Mouse (Mus musculus): ENCODE measurements at regions not wholly inside any gene's neighbourhood (a gene's known extent, or its start where the extent isn't known, plus 50 kb on each side); places are given as distances from the start of the nearest gene placed in this dataset.

DNA sequence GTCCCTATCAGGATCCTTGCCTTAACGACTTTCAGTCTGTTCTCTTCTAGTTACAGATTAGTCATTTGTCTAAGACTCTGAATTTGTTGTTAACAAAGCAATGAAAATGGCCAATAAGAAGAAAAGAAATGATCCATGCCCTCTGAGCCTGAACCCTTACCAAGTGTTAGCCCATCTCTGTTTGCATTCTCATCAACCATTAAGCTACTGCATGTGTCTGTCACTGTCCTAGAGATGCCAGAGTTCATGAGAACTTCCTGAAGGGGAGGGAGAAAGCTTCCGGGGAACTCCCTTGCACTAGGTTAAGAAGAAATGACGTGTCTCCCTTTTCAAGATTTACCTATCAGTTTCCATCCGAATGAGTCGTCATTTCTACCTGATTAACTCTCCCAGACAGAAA, 106.7 kb upstream of the Zfp462 start:
- Histone ChIP-seq H3K27ac (no peak overlapping the region), H3K4me2 (replicated peaks) (no peak overlapping the region), H3K4me3 (no peak overlapping the region), H3K9ac (no peak overlapping the region), H3K27me3 (replicated peaks) (no peaks in the 10 kb centered on the region), H3K9me3 (no peaks in the 10 kb centered on the region), H3K4me1 (peaks cover 7% of the 10 kb centered on the region; the same call in 1 of the 2 replicates), H3K36me3 (no peaks in the 10 kb centered on the region)
- ATAC-seq (ENCODE audit: low FRiP score, low read depth): no peak
- WGBS: 49% methylated on average over 5 of the region's 5 CpGs

DNA sequence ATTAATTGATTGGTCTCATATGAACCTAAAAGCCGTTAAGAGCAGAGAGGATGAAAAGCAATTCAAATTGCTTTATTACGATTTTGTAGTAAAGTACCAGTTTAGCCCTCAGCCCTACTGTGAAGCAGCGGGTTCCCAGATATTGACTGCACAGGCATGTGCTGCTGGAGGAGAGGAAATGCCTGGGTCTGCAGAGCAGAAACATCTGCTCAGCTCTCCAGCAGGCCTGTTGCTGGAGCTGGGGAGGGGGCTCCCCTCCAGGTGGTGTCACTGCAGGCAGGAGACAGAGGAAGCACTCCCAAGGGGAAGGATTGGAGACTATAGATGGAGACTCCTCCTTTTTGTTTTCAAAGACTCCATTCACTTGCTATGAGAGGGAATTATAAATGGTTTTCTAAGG, 106.1 kb upstream of the Zfp462 start:
- Histone ChIP-seq H3K27me3 (replicated peaks) (no peaks in the 10 kb centered on the region), H3K9me3 (no peaks in the 10 kb centered on the region), H3K4me3 (no peak overlapping the region), H3K9ac (no peak overlapping the region), H3K4me1 (peaks cover 7% of the 10 kb centered on the region; the same call in 1 of the 2 replicates), H3K36me3 (no peaks in the 10 kb centered on the region), H3K27ac (no peak overlapping the region), H3K4me2 (replicated peaks) (no peak overlapping the region)
- 38% methylated on average over 3 of the region's 3 CpGs for WGBS
- no peak for ATAC-seq (ENCODE audit: low FRiP score, low read depth)

DNA sequence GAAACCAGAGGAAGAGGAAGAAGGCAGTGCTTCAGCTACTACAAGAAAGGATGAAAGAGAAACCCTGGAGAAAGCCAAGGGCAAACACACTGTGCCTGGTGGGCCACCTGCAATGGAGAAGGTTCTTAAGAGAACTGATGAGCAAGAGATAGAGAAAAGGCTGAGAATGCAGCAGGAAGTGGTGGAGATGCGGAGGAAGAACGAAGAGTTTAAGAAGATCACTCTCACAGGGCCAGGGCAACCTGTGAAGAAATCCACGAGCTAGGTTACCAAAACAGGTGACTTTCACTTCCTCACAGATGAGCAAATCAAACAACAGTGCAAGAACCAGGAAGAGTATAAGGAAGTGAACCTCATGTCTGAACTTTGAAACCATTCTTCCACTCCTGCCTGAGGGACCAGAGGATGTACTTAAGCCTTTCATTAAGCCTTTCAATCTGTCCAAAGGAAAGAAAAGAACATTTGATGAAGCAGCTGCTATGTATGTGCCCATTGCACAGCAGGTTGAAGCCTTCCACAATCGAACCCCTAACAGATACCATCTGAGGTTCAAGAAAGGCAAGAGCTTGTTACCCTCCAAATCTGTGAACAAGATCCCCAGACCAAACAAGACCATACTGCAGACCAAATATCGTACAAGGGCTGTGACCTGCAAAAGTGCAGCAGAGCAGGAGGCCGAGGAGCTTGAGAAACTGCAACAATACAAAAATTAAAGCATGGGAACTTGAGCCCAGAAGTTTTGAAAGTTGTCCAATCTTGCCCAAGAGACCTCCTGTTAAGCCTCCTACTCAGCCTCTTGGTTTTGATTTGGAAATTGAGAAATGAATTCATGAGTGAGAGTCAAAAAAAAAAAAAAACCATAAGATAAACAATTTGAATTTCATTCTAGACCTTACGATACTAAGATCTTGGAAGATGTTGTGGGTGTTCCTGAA, 91.6 kb upstream of the Zfp462 start:
- ATAC-seq (ENCODE audit: low FRiP score, low read depth): no peak
- Histone ChIP-seq H3K4me1 (no peaks in the 10 kb centered on the region), H3K4me3 (no peak overlapping the region), H3K27me3 (replicated peaks) (no peaks in the 10 kb centered on the region), H3K27ac (no peak overlapping the region), H3K9me3 (no peaks in the 10 kb centered on the region), H3K4me2 (replicated peaks) (no peak overlapping the region), H3K36me3 (no peaks in the 10 kb centered on the region), H3K9ac (no peak overlapping the region)
- 91% methylated on average over 7 of the region's 7 CpGs for WGBS

DNA sequence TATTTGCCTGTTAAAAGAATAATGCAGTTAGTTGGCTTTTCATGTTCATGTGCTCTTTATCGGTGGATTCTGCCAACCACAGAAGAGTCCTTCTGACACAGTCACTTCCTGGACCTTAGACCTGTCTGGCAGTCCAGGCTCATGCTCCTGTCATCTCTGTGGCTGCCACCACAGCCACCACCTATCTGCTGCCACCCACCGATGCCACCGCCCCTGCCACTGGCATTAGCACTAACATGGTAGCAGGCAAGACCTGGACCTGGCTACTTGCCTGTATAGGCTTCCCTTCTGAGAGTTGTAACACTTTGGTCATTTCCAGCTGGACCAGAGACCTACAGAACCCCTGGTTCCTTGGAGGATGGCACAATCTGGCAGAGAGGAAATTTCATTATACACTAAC, 86.2 kb upstream of the Zfp462 start:
- WGBS: 97% methylated on average over 3 of the region's 3 CpGs
- no peaks in the 10 kb centered on the region for H3K36me3 ChIP-seq
- H3K9ac ChIP-seq: no peak overlapping the region
- H3K4me1 ChIP-seq: no peaks in the 10 kb centered on the region
- no peaks in the 10 kb centered on the region for H3K27me3 ChIP-seq (replicated peaks)
- no peak overlapping the region for H3K4me3 ChIP-seq
- ATAC-seq (ENCODE audit: low FRiP score, low read depth): no peak
- no peaks in the 10 kb centered on the region for H3K9me3 ChIP-seq
- no peak overlapping the region for H3K4me2 ChIP-seq (replicated peaks)
- no peak overlapping the region for H3K27ac ChIP-seq

DNA sequence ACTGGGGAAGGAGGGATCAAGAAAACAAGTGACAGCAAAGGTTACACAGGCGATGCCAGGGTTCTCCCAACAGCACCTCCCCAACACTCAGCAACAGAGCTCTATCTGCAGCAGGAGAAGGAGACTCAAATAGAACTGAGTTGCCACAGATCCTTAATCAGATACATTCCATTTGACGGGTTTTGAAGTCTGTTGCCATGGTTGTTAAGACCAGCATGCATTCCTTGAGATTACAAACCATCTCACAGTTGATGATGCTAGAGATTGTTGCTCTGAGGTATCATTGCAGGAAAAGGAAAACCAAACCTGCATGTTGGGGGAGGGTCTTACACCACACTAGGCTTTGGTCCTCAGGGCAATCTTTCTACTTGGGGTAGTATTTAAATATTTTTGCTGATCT, 78.8 kb upstream of the Zfp462 start:
- Histone ChIP-seq H3K4me3 (no peak overlapping the region), H3K27ac (no peak overlapping the region), H3K27me3 (replicated peaks) (no peaks in the 10 kb centered on the region), H3K9me3 (no peaks in the 10 kb centered on the region), H3K9ac (no peak overlapping the region), H3K4me2 (replicated peaks) (no peak overlapping the region), H3K36me3 (no peaks in the 10 kb centered on the region), H3K4me1 (no peaks in the 10 kb centered on the region)
- no peak for ATAC-seq (ENCODE audit: low FRiP score, low read depth)
- WGBS: 75% methylated on average over 2 of the region's 2 CpGs

DNA sequence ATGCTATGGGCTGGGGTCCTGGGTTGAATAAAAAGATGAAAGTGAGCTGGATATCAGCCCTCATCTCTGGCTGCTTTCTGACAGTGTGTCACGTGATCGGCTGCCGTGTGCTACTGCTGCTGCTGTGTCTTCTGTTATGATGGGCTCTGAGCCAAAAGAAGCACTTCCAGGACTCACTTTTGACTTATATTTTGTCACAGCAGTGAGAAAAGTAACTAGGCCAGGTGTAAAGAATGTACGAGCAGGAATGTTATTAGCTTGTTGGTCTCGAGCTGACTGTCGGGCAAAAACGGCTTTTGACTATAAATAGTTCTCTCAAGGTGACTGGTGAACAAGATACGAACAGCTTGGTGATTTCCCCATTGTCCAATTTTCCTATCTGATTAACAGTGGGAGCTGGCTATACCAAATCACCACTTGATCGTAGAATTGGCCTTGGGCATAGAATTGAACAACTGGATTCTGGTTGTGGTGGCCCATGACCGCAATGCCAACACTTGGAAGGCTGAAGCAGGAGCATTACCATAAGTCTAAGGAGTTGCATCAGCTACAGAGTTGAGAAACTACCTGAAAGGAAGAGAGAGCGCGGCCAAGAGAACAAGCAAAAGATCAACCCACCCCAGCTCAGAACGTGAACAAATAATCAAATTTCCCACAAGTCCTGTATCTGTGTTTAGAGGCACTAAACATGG, 70.6 kb upstream of the Zfp462 start:
- Histone ChIP-seq H3K9ac (no peak overlapping the region), H3K27ac (no peak overlapping the region), H3K4me3 (no peak overlapping the region), H3K9me3 (no peaks in the 10 kb centered on the region), H3K4me2 (replicated peaks) (no peak overlapping the region), H3K27me3 (replicated peaks) (no peaks in the 10 kb centered on the region), H3K36me3 (no peaks in the 10 kb centered on the region), H3K4me1 (no peaks in the 10 kb centered on the region)
- no peak for ATAC-seq (ENCODE audit: low FRiP score, low read depth)
- WGBS: 92% methylated on average over 13 of the region's 13 CpGs

DNA sequence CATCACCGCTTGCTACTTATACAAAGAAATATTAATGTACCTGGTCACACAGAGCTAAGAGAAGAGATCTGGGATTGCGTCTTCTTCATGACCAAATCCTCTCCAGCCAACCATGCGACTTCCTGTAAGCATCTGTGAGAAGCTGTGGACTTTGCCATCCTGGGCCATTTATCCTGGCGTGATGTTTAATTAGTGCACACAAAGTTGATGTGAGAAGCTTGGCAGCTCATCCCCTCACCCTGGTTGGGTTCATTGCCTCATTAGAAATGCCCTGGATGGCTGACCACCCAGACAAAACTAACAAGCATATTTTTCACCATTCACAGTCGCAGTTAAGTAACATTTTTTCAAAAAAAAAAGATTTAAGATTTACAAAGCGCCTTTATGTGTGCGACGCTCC, 69.3 kb upstream of the Zfp462 start:
- WGBS: 92% methylated on average over 8 of the region's 8 CpGs
- no peaks in the 10 kb centered on the region for H3K27me3 ChIP-seq (replicated peaks)

DNA sequence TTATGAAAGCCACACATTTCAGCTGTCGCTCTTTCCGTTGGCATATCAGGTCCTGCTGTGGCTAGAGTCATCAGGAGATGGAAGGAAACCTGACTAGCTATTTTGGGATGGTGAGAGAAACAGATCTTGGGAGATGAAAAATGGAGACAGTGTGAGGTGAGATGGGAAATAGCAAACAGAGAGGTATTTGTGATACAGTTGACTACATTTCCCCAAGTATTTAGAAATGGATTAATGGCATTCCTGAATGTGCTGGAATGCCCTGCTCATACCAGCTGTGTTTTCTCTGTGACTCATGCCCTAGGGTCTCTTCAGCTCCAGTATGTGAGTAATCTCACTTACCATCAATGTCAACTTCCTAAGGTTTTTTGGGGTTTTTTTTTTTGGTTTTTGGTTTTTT, 67.5 kb upstream of the Zfp462 start:
- no peak overlapping the region for H3K4me3 ChIP-seq
- no peak overlapping the region for H3K9ac ChIP-seq
- 80% methylated on average over 2 of the region's 2 CpGs for WGBS
- H3K27me3 ChIP-seq (replicated peaks): no peaks in the 10 kb centered on the region
- no peaks in the 10 kb centered on the region for H3K36me3 ChIP-seq
- no peak overlapping the region for H3K4me2 ChIP-seq (replicated peaks)
- no peaks in the 10 kb centered on the region for H3K9me3 ChIP-seq
- no peaks in the 10 kb centered on the region for H3K4me1 ChIP-seq
- H3K27ac ChIP-seq: no peak overlapping the region
- ATAC-seq (ENCODE audit: low FRiP score, low read depth): no peak

More for the DNA sequence above, 69.3 kb upstream of the Zfp462 start:
- ATAC-seq (ENCODE audit: low FRiP score, low read depth): no peak
- no peaks in the 10 kb centered on the region for H3K4me1 ChIP-seq
- H3K27ac ChIP-seq: no peak overlapping the region
- H3K9ac ChIP-seq: no peak overlapping the region
- no peaks in the 10 kb centered on the region for H3K36me3 ChIP-seq
- H3K9me3 ChIP-seq: no peaks in the 10 kb centered on the region
- H3K4me2 ChIP-seq (replicated peaks): no peak overlapping the region
- no peak overlapping the region for H3K4me3 ChIP-seq

DNA sequence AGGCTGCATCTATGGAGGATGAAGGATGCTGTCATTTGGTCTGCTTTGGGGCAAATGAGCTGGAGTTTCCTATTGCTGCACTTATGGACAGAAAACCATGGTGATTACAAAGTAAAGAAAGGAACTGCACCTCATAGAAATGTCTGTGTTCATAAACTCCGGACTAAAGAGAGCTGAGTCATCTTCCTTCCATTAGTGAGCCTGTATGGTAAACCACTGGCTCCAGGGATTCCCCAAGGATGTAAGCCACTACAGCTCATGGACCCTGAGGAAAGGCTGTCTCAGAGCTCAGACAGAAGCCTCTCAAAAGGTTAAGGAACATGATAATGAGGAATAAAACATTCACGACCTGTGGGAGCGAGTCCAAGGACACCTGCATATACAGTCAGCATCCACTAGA, 66.3 kb upstream of the Zfp462 start:
- Histone ChIP-seq H3K9me3 (no peaks in the 10 kb centered on the region), H3K4me2 (replicated peaks) (no peak overlapping the region), H3K4me1 (no peaks in the 10 kb centered on the region), H3K27me3 (replicated peaks) (no peaks in the 10 kb centered on the region), H3K9ac (no peak overlapping the region), H3K36me3 (no peaks in the 10 kb centered on the region), H3K27ac (no peak overlapping the region), H3K4me3 (no peak overlapping the region)
- ATAC-seq (ENCODE audit: low FRiP score, low read depth): no peak
- whole genome bisulfite sequencing: 91% methylated on average over 3 of the region's 3 CpGs

DNA sequence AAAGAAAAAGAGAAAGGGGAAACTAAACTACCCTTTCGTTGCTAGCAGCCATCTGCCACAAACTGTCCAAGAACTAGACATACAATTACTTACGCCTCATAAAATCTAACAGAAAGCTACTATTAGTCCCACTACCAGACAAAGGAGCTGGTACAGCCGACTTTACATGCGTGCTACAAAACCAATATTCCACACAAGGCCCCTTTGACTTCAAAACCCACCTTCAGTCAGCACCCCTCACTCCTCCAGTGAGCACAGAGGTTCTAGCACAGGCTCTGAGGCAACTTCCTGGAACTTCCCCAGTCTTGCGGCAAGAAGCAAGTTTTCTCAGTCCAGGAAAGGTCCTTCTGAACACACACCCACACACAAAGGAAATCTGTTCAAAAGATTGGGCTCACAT, 51.6 kb upstream of the Zfp462 start:
- WGBS: 33% methylated on average over 5 of the region's 5 CpGs
- H3K27ac ChIP-seq: peak overlapping the region; percentile 57; the same call in 1 of the 2 replicates

More for the DNA sequence above, 51.6 kb upstream of the Zfp462 start:
- H3K4me2 ChIP-seq (replicated peaks): no peak overlapping the region
- H3K27me3 ChIP-seq (replicated peaks): no peaks in the 10 kb centered on the region
- no peaks in the 10 kb centered on the region for H3K9me3 ChIP-seq
- no peak overlapping the region for H3K9ac ChIP-seq
- H3K4me1 ChIP-seq: peaks cover 8% of the 10 kb centered on the region
- H3K4me3 ChIP-seq: no peak overlapping the region
- ATAC-seq (ENCODE audit: low FRiP score, low read depth): peak; percentile 53; the same call in 1 of the 2 replicates
- no peaks in the 10 kb centered on the region for H3K36me3 ChIP-seq
